Mouse (Mus musculus): ENCODE measurements around the gene Traf1.

- TF ChIP-seq CTCF (IDR thresholded peaks at IDR 0.05; ENCODE audit: extremely low read depth, insufficient read depth, insufficient read length, insufficient replicate concordance) (no peak), POLR2A (IDR thresholded peaks at IDR 0.05; ENCODE audit: low read depth, low read length) (no peak)
Measured at GRCm38 (mm10) chr2:34946046-34946445, 15.5 kb downstream of the Traf1 start.
